21 mouse cellular contexts compared by ENCODE assay signal in genomic region chr13:31313821-31314220, GRCm38 (mm10).
DNase-seq lines count a peak whose midpoint lies in the region; ATAC-seq lines count a peak whose summit lies in the region.
"Had no signal": no experiment of that assay in that cellular context is flagged by ENCODE, and none has a peak within 500 bp of the region (broad histone marks: within the 10 kb centered on the region; RNA-seq: fewer than 3 reads in every experiment).

No protein-coding gene starts in this region.

- no peak overlapping the region for H3K4me2 ChIP-seq in forebrain, embryonic 14.5 days (ENCODE audit: low read length)
- no peak overlapping the region for H3K4me2 ChIP-seq in forebrain, embryonic 13.5 days
- H3K4me2 ChIP-seq in heart, embryonic 16.5 days (ENCODE audit: low read depth, low read length), result 0 out of 2 replicates have a peak overlapping the region, but pooled peaks have one; percentile 6
- peak overlapping the region; percentile 18 for H3K4me2 ChIP-seq in lung, embryonic 15.5 days
- H3K4me2 ChIP-seq: embryonic facial prominence, embryonic 12.5 days; hindbrain, embryonic 15.5 days had no signal

- 71% methylated on average over 5 of the region's 5 CpGs for WGBS in forebrain, embryonic 14.5 days
- 76% methylated on average over 5 of the region's 5 CpGs for WGBS in forebrain, embryonic 13.5 days
- WGBS in heart, embryonic 16.5 days, result 57% methylated on average over 5 of the region's 5 CpGs
- WGBS in lung, embryonic 15.5 days, result 58% methylated on average over 5 of the region's 5 CpGs

- H3K9ac ChIP-seq in forebrain, embryonic 14.5 days (ENCODE audit: low read length), result no peak overlapping the region
- no peak overlapping the region for H3K9ac ChIP-seq in forebrain, embryonic 13.5 days
- no peak overlapping the region for H3K9ac ChIP-seq in heart, embryonic 16.5 days (ENCODE audit: low read length)
- H3K9ac ChIP-seq in lung, embryonic 15.5 days, result no peak overlapping the region
- H3K9ac ChIP-seq: embryonic facial prominence, embryonic 12.5 days; forebrain, postnatal 0 days; hindbrain, embryonic 15.5 days had no signal

- ATAC-seq in forebrain, embryonic 14.5 days, result no peak
- ATAC-seq in forebrain, embryonic 13.5 days, result no peak
- ATAC-seq in heart, embryonic 16.5 days (replicated peaks; ENCODE audit: extremely low read depth, insufficient read depth, low FRiP score), result no peak
- ATAC-seq in lung, embryonic 15.5 days (ENCODE audit: borderline replicate concordance, extremely low read depth, low FRiP score, low TSS enrichment), result no peak
- ATAC-seq in granulocyte monocyte progenitor cell, adult 5-6 weeks (replicated peaks; ENCODE audit: poor library complexity, severe bottlenecking), result peak; percentile 32
- ATAC-seq: CD4-positive, CD25-positive, alpha-beta regulatory T cell, adult 4 months; forebrain, postnatal 0 days had no signal

- H3K4me1 ChIP-seq in forebrain, embryonic 14.5 days (ENCODE audit: control insufficient read depth, insufficient read depth, low read length), result no peaks in the 10 kb centered on the region
- no peaks in the 10 kb centered on the region for H3K4me1 ChIP-seq in forebrain, embryonic 13.5 days
- no peaks in the 10 kb centered on the region for H3K4me1 ChIP-seq in heart, embryonic 16.5 days (ENCODE audit: control insufficient read depth, insufficient read depth, low read length)
- H3K4me1 ChIP-seq in lung, embryonic 15.5 days, result peaks cover 23% of the 10 kb centered on the region

- H3K36me3 ChIP-seq in forebrain, embryonic 14.5 days (ENCODE audit: control insufficient read depth, insufficient read depth, low read length), result no peaks in the 10 kb centered on the region
- H3K36me3 ChIP-seq in forebrain, embryonic 13.5 days (ENCODE audit: poor library complexity, severe bottlenecking), result no peaks in the 10 kb centered on the region
- H3K36me3 ChIP-seq in heart, embryonic 16.5 days (ENCODE audit: control insufficient read depth, insufficient read depth), result no peaks in the 10 kb centered on the region
- H3K36me3 ChIP-seq in lung, embryonic 15.5 days, result no peaks in the 10 kb centered on the region
- H3K36me3 ChIP-seq: embryonic facial prominence, embryonic 12.5 days; G1E; hindbrain, embryonic 15.5 days had no signal

- H3K9me3 ChIP-seq in forebrain, embryonic 14.5 days (replicated peaks; ENCODE audit: control insufficient read depth, low read length), result no peaks in the 10 kb centered on the region
- no peaks in the 10 kb centered on the region for H3K9me3 ChIP-seq in forebrain, embryonic 13.5 days (replicated peaks)
- no peaks in the 10 kb centered on the region for H3K9me3 ChIP-seq in heart, embryonic 16.5 days (replicated peaks; ENCODE audit: control insufficient read depth, low read length)
- no peaks in the 10 kb centered on the region for H3K9me3 ChIP-seq in lung, embryonic 15.5 days
- H3K9me3 ChIP-seq: embryonic facial prominence, embryonic 12.5 days; G1E; hindbrain, embryonic 15.5 days had no signal

- H3K27ac ChIP-seq in forebrain, embryonic 14.5 days (ENCODE audit: low read depth, low read length), result no peak overlapping the region
- H3K27ac ChIP-seq in forebrain, embryonic 13.5 days, result no peak overlapping the region
- no peak overlapping the region for H3K27ac ChIP-seq in heart, embryonic 16.5 days (ENCODE audit: low read length)
- H3K27ac ChIP-seq in lung, embryonic 15.5 days, result no peak overlapping the region
- H3K27ac ChIP-seq: embryonic facial prominence, embryonic 12.5 days; hindbrain, embryonic 15.5 days had no signal

- DNase-seq in forebrain, embryonic 14.5 days (ENCODE audit: low spot score), result peak; percentile 15
- DNase-seq in heart, adult 11 months, result no peak
- no peak for DNase-seq in lung, postnatal 36 days
- no peak for DNase-seq in layer of hippocampus, postnatal 10 days (ENCODE audit: low spot score in 2 of 2)
- DNase-seq: adrenal gland, adult 8-10 months; adrenal gland, postnatal 36 days; B cell, adult 2 months; cerebellum, adult 11 months; cerebellum, adult 8-10 months; cerebellum, postnatal 14 days; forebrain, postnatal 0 days; gastrocnemius, postnatal 14 days; heart, postnatal 14 days had no signal

- H3K27me3 ChIP-seq in forebrain, embryonic 14.5 days (replicated peaks; ENCODE audit: control insufficient read depth, insufficient read depth, low read length), result no peaks in the 10 kb centered on the region
- H3K27me3 ChIP-seq in forebrain, embryonic 13.5 days, result no peaks in the 10 kb centered on the region
- H3K27me3 ChIP-seq in heart, embryonic 16.5 days (ENCODE audit: control insufficient read depth, insufficient read depth, low read length), result peaks cover 2% of the 10 kb centered on the region
- H3K27me3 ChIP-seq in lung, embryonic 15.5 days, result no peaks in the 10 kb centered on the region; the same call in 1 of the 2 replicates
- H3K27me3 ChIP-seq: embryonic facial prominence, embryonic 12.5 days; hindbrain, embryonic 15.5 days had no signal

- no peak overlapping the region for H3K4me3 ChIP-seq in forebrain, embryonic 14.5 days (ENCODE audit: low read depth, low read length)
- no peak overlapping the region for H3K4me3 ChIP-seq in forebrain, embryonic 13.5 days
- no peak overlapping the region for H3K4me3 ChIP-seq in heart, embryonic 16.5 days (ENCODE audit: low read length)
- H3K4me3 ChIP-seq in lung, embryonic 15.5 days, result no peak overlapping the region
- H3K4me3 ChIP-seq: embryonic facial prominence, embryonic 12.5 days; hindbrain, embryonic 15.5 days had no signal

Comparison
In these comparisons a context has a peak if more than half of its experiments do, and no peak if none do; other contexts are left out.
1. H3K4me2 ChIP-seq: peak in heart, embryonic 16.5 days (single experiment) and lung, embryonic 15.5 days (single experiment); none in forebrain, embryonic 14.5 days (single experiment) and forebrain, embryonic 13.5 days (single experiment).